Mouse (Mus musculus) adrenal gland, postnatal 4 days (tissue): Measurements from ENCODE around the gene Usp32. TPM values are rescaled to one million over a fixed set of nuclear protein-coding genes. Genes with fewer than 3 reads are reported as not detected.
"Not testable (repeated sequence)": the region's sequence is repeated elsewhere in the genome, so short reads cannot be mapped to it uniquely, and the experiment has no call there.

ENCODE experiments used
- DNase-seq, 2 experiments: peaks; one replicate each; pipeline ENCODE4 v3.0.0; 2021 to 2022; ENCODE audit warnings: low spot score in 2 of 2, mixed read lengths in 2 of 2
- long read RNA-seq, 2 experiments: library from polyadenylated mRNA; stranded (forward); transcript quantifications; one replicate each; pipeline ENCODE4 v2.0.0; 2021
- total RNA-seq, 2 experiments: library from RNA; stranded (reverse); gene quantifications; 2 replicates each; pipeline ENCODE4 v1.2.3; 2021

Usp32 gene
- total RNA-seq, result 10 to 100 TPM; 40.2 to 44.6 TPM
- long read RNA-seq, experiment 1, partial matches to known transcripts, result 3 of 4 reads
- long read RNA-seq, experiment 1, other reads (novel, unspliced or antisense), result 0 of 4 reads
- long read RNA-seq, experiment 2, partial matches to known transcripts, result 10 of 20 reads
- long read RNA-seq, experiment 2, other reads (novel, unspliced or antisense), result 9 of 20 reads

DNA sequence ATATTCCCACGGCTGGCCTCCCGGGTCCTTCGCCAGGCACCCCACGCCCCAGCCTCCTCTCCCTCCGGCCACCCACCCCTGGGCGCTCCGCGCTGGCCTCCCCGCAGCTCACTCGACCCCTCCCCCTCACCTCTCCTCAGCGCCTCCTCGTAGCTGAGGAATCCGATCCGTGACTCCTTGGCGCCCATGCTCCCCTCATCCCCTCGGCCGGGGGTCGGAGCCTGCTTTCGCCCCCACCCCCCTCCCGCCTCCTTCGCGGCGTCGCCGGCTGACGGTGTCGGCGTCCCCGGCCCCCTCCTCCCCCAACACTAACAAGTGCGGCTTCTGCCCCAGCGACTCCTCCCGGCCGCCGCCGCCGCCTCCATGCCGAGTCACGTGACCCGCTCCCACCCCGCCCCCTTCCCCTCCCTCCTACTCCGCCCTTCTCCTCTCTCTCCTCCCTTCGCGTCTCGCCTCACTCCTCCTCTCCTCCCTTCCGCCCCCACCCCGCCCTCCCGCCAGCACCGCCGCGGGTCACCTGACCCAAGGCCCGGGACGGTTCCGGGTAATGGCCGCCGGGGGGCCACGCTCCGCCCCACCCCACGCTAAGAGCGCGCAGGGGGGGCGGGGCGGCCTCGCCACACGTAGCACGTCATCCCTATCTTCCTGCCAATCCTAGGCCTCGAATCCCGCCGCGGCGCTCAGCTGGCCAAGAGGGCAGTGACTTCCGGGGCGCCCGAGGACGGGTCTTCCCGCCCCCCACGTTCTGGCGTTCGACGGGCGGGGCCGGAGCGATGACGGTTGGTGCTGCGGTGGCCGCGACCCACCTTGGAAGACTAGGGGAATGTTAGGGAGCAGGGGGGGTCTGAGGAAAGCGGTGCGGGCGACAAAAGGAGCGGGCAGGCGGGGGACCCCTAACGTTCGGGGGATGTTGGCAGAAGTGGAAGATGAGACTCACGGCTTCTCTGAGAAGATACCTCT lies at the start of gene Usp32:
TSS of gene Usp32 (minus strand) at position 581 of the 960 bp plus-strand sequence.
- DNase-seq, result peak; percentile 81 to 95

DNA sequence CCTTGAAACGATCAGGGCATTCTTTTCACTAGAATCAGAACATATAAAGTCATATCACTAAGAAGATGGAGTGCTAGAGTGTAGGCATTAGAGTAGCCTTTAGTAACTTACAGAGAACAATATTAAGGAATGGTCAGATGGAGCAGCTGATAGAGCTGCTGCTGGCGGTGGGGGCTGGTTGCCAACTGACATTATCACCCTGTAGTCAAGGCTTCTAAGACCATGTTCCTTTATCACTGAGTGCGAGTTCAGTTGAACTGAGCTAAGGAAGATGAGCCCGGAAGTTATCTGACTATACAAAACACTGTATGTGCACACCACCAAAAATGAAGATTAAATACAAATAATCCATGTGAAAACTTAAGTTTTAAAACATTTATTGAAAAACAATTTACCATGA lies 49.1 kb upstream of the Usp32 start:
- no peak for DNase-seq

DNA sequence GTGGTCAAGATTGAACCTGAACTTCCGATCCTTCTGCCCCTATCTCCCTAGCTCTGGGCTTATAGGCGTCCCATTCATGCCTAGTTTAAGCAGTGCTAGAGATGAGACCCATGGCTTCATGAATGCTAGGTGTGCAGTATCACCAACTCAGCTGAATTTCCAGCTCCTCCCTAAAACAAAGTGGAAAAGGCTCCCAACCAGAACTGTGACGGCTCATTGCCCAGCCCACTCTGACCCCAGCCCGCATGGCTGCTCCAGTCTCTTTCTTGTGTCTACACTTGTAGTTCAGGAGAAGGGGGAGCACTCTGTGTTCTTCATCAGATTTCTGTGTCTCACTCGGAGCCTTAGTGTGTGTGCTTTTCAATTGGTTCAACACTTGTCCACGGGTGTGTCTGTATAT lies 44.9 kb upstream of the Usp32 start:
- DNase-seq, result no peak

DNA sequence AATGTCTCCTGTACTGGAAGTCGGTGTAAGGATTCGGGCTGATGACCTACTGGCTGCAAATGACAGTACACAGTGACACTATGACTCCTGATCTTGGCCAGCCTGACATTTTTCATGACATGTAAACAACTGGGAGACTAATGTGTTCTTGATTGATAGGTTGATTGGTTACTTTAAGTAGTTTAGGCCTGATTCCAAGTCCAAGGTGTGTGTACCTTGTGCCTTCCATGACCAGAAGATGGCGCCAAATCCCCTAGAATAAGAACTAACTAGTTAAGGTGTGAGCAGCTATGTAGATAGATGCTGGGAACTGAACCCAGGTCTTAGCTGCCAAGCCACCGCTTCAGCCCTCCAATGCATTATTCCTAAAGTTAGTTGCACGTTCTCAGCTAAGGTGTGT lies 44.1 kb upstream of the Usp32 start:
- no peak for DNase-seq

DNA sequence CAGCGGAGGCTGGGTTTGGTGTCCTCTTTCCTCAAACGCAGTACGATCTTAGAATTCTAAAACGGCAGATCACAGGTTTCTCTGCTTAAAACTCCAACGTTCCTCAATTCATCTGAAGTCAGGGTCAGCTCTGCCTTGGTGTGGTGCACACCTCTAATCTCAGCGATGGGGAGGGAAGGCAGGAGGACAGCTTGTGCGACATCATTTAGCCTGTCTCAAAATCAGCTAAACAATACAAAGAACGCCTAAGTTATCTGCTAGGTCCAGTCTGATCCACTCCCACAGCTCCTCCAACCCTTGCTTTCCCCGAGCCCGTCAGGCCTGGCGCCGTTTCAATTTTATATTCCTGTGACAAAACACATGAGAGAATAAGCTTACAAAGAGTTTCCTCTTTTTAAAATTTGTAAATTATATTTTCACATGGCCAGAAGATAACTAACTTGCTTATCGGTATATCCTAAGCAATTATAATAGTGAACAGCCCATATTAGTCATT lies 43.4 kb upstream of the Usp32 start:
- DNase-seq, result no peak

DNA sequence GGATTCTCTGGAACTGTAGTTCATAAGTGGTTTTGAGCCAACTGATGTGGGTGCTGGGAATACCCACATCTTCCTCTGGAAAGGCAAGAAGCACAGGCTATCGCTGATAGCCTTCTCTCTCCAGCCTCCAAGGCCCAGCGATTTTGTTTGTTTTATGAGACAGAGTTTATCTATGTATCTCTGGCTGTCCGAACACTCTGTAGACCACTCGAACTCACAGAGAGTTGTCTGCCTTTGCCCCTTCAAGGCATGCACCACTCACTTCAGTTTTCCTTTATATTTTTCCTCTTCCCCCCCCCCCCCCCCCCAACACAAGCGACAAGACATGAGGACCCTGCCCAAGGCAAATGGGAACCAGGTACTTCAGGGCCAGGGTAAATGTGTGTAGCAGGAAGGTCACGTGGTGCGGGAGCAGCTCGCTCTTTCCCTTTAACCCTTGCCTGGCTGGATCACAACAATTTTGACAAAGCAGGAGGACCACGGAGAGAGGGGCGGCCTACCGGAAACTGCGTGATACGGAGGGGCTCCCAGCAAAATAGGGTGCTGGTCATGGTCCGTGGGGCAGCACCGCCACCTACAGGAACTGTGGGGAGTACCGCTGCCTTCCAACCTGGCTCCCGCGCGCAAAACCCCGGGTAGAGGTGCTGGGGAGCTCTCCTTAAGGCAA lies 42.8 kb upstream of the Usp32 start:
- DNase-seq, result peak; percentile 49 to 63

DNA sequence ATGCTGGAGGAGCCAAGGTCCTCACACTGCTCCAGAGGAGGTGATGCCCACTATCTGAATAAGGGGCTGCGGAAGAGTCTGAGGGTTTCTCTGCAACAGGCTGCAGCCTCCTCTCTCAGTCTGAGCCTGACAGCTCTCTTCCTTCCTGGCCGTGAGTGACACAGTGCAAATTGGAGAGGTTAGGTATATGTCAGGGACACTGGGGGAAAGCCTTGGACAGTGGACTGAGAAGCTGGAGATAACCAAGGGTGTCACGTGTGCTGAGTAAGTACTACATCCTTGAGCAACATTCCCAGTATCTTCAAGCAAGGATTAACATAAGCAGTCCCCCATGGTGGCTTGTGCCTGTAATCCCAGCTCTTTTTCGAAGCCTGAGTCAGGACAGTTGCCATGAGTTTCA lies 38.5 kb upstream of the Usp32 start:
- DNase-seq, result no peak

DNA sequence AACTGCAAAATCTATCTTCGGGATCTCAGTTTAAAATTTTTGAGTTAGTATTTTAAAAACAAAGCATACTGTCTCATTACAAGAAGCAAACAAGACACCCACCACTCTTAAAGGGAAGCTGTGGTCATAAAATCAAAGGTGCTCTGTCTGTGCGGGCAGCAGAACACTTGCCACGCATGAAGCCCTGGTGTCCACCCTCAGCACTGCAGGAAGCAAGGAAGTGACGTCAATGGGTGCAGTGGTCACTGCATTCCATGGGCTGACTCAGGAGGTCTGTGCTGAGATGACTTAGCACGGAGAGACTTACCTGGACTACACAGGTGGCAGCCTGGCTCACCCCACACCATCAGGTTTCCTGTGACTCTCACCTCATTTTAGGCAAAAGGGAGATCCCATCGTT lies 37.8 kb upstream of the Usp32 start:
- DNase-seq, result no peak

DNA sequence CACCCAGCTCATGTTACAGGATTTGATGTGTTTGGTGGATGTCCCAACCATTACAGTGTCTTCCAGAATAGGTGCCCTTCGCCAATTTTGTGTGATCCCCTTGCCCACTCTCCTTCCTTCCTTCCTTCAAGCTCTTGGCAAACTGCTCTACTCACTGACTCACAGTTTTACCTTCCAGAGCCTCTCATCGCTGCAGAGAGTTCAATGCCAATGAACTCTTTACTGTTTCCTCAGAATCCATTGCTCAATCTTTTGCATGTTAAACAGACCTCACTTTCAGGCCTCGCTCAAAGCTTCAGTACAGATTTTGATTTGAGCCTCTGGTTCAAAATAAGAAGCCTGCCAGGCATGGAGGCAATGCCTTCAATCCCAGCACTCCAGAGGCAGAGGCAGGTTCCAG lies 36.0 kb upstream of the Usp32 start:
- DNase-seq, result no peak

DNA sequence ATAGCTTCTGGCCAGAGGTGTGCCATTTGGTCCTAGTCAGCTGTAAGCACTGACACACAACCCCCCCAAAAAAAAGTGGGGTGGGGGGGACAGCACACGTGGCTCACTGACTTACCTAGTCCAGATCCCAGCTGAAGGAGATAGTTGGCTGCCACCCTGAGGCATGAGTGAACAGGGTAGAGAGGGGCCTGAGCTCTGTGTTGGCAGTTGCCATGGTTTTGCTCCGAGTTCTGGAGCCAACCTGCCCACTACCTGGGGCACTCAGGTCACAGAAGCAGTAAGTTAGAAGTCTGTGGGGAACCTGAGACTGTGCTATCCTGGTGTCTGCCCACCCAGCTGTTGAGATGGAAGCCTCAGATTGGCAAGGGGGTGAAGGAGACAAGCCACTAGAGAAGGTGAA lies 30.9 kb upstream of the Usp32 start:
- DNase-seq, result no peak

DNA sequence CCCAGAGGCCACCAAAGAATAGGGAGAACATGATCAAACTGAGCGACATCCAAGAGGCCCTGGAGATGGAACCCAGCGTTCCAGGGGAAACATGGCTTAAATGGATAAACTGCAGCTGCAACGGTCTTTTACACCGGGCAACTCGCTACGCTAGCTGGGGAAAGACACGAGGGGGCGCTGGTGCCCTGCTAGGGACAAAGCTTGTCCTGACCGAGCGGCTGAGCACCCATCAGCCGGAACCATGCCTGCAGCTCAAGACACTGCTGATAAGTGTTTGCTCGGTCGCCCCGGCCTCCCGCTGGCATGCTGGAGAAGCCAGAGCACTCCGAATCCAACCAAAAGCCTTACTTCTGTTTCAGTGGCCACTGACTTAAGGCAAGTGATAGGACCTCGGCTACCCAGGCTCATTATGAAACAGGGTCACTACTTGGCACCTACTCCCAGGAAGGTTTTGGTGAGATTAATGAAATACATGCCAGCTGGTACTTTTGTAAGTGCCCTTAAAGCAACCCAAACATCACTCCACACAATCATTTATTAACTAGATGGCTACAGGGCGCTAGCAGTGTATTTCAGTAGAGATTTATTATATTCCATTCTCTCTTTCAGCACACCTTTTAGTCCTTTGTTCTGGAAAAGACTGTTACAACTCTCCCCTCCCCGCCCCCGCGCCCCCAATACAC lies 30.2 kb upstream of the Usp32 start, which contains the start of gene 1700125H20Rik:
TSS of gene 1700125H20Rik (plus strand) at position 347 of the 683 bp plus-strand sequence.
- DNase-seq, result peak; percentile 76 to 87

DNA sequence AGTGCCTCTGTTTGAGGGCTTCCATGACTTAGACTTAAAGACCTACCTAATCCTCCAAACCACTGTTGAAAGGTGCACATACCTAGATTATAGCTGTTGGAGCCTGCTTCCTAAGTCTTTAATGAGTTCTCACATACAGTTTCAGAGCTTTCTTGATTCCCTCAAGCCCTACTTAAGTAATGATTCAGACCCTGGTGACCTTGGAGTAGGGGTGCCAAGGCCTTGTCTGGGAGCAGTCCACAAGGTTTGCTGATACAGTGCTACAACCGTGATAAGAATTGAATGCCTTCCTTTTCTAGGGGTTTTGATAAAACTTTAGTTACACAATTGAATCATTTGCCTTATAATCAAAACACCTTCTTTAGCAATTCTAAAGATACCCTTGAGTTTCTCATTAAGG lies 27.5 kb upstream of the Usp32 start:
- DNase-seq, result no peak

DNA sequence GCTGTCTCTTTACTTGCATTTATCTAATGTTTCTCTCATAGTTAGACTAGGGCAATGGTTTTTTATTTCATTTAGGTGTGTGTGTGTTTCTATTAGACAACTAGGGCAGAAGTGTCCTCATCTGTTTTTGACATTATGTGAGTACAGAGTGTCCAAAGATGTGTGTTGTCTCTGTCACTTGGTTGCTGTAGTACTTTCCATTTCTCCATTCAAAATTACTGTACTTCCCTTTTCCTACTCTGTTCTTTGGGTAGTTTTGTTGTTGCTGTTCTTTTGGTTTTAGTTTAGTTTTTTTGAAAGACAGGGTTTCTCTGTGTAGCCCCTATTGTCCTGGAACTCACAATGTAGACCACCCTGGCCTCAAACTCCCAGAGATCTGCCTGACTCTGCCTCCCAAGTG lies 24.4 kb upstream of the Usp32 start:
- DNase-seq, result no peak

DNA sequence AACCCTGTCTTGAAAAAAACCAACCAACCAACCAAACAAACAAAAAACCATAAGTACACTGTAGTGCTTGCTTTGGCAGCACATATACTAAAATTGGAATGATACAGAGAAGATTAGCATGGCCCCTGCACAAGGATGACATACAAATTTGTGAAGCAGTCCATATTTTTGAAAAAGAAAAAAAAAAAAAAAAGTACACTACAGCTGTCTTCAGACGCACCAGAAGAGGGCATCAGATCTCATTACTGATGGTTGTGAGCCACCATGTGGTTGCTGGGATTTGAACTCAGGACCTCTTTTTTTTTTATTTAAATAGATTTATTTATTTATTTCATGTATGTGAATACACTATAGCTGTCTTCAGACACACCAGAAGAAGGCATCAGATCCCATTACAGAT lies 23.1 kb upstream of the Usp32 start:
- DNase-seq, result not testable (repeated sequence)

DNA sequence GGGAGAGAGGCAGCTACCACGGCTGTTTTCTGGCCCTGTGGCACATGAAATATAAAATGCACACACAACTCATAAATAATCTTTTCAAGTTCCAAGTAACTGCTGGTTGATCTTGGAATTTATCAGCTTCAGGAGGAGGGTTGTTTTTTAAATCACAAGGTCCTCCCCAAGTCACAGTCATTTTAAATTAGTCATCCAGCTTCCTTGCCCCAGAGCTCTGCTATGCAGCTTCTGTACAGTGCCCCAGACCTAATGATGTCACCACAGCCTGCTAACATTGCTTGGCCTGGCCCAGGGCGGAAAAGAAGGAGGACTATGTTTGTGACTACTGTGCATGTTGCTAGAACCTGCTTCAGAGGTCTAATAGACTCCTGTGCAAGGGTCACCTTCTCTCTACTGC lies 17.3 kb upstream of the Usp32 start:
- DNase-seq, result no peak

DNA sequence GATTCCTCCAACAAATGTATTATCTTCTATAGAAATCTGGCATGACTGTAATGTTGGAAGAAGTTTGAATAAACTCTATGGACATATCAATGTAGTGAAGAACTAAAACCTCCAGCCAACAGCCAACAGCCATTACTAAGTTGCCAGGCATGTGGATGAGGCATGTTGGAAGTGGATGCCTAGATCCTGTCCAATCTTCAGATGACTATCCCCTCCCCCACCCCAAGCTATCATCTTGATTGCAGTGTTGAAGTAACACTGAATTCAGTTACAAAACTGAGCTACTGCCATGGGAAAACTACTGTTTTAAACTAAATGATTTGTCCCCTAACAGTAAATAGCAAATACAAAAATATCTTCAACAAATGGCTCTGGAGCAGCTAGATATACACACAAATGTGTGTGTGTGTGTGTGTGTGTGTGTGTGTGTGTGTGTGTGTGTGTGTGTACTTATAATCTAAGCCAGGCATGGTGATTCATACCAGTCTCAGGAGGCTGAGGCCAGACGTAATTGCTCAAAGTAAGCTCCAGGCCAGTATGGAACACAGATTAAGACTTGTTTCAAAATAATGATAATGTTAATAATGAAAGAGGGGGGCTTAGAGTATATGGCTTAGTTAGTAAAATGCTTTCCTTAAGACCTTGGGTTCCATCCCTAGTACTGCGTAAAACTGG lies 12.4 kb upstream of the Usp32 start:
- DNase-seq, result no peak

DNA sequence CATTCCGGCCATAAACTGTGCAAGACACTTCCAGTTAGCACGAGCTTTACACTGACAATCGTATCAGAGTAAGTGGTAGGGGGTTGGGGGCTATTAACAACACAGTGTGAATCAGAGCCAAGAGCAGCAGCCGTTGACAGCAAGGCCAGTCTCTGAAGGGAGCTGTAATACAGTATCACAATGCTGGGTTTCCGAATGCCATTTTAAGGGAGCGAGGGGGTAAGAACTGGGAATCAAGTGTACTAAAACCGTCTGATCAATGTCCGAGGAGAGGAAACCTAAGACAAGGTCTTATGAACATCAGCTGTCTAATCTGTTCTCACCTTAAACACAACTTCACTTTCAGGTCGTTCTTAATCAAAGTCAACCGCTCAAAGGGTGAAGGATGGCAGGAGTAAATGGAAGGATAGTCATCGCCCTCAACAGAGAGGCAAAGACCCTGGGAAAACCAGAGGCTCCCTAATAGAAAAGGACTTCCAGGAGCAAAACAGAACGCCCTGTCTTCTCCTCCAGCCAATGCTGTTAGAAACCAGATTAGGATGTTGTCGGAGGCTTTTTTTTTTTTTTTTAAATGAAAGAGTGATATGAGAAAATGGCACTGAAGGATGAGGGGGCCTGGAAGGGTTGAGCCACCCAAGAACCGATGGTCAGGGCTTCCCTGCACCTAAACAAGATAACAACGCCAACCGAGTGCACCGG lies 1.0 kb downstream of the Usp32 start:
- no peak for DNase-seq

DNA sequence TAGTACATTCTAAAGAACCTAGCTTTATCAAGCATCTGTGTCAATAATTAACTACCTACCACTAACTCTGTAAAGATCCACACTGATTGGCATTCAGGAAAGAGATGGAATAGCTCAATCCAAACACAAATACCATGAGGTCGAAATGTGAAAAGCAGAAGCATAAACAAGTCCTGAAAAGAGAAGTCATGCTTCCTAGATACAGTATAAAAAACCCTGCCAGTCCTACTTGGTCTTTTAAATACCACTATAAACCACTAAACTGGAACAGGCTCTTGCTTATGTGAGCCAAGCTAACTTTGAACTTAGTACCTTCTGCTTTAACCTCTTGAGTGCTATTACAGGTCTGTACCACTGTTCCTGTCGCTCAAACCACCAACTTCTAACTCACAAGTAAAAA lies 8.4 kb downstream of the Usp32 start:
- no peak for DNase-seq

DNA sequence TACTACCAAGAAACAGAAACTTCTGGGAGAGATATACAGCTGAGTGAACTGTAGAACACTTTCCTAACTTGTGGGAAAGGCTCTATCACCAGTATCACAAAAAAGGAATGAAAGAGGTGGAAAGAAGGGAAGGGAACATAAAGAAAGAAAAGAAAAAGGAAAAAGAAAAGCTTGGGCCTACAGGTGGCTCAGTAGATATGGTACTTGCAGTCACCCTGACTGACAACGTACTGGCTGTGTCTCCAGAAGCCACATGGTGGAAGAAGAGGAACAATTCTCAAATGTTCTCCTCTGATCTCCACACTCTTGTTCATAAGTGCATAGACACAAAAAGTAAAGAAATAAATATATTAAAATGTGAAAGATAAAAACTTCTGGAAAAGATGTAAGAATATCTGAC lies 11.1 kb downstream of the Usp32 start:
- no peak for DNase-seq
